Mouse (Mus musculus) lung, postnatal 14 days (tissue): ENCODE measurements around the gene Myh3.

Source experiments
- DNase-seq: peaks from one replicate; pipeline ENCODE4 v3.0.0; 2021

Myh3 gene

DNA sequence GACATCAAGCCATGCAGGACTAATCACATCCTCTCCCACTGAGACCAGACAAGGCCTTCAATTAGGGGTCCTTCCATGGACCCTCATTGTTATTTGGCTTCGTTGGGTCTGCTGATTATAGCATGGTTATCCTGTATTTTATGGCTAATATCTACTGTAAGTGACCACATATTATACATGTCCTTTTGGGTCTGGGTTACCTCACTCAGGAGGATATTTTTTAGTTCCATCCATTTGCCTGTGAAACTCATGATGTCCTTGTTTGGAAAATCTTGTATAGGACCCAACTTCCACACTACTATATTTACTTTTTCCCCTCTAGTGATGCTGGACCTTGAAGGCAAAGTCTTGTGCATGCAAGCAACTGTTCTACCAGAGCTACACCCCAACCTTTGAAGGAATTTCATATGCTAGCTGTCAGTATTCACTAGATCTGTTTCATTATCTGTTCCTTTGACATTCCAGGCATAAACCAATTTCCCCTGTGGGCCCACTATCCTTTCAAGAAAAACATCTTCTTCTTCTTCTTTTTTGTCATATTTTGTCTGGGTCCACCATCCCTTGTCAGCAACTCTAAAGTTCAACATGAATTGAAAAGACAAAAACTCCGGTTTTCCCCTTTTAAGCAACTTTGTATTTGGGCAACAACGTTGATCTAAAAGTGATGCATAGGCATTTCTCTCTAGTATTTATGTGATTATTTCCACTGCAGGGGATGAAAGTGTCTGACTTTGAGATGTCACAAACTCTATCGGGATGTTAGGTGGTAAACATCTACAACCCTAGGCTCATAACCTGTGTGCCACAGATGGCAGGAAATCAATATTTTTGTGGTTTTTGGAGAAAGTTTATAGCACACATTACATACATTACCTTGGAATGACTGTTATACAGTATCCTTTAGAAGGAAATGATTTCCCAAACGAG lies 67.6 kb downstream of the Myh3 start:
- no peak for DNase-seq

DNA sequence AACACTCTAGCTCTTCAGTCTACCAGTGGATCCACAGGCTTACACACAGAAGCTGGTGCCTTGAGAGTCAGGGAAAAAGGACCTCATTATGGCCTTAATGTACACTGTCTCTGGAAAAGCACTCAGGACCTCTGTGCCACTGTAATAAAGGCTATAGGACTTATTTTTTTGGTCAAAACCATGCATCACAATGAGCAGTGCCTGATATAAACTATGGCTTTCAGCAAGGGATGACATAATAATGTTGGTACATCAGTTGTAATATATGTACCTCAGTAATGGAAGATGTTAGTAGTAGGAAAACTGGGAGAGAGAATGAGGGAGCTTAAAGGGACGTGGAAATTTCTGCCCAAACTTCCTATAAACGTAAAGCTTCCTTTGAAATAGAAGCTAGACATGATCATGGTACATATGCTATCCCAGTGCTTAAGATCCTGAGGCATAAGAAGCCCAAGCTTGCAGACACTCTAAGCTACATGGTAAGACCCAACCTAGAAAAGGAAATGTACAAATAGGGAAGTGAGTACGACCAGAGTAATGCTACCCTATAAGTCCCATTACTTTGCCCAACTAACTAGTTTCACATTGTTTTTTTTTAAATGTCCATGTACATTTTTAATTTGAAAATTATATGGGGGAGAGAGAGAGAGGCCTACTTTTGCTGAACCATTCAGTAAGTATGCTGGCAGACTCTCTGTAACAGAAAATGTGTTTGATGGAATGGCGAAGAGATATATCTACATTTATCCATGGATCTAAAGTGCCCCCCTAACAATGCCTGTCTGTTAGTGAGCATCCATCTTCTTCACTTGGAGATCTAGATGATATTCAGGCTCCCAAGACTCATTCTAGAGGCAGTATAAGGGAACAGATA lies 68.5 kb downstream of the Myh3 start:
- DNase-seq: no peak

DNA sequence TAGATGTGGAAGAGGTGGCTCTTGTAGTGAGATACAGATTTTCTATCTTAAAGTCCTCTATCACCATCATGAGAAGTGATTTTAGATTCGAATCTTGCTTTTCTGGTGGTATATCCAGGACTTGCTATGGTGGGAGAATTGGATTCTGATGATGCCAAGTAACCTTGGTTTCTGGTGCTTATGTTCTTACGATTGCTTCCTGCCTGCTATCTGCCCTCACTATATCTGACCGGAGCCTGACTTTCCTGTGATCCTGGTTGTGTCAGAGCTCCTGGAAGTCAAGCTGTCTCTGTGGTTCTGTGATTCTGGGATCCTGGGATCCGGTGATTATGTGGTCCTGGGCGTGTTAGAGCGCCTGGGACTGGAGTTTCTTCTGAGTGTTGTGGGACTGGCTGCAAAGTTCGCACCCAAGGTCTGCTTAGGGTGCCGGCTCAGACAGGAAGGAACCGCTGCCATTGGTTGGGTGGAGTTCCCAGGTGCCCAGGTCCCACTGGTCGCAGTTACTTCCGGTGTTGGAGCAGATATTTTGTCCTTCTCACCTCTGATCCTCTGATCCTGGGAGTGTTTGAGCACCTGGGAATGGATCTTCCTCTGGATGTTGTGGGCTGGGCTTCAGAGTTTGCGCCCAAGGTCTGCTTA lies 69.3 kb downstream of the Myh3 start:
- DNase-seq: no peak

DNA sequence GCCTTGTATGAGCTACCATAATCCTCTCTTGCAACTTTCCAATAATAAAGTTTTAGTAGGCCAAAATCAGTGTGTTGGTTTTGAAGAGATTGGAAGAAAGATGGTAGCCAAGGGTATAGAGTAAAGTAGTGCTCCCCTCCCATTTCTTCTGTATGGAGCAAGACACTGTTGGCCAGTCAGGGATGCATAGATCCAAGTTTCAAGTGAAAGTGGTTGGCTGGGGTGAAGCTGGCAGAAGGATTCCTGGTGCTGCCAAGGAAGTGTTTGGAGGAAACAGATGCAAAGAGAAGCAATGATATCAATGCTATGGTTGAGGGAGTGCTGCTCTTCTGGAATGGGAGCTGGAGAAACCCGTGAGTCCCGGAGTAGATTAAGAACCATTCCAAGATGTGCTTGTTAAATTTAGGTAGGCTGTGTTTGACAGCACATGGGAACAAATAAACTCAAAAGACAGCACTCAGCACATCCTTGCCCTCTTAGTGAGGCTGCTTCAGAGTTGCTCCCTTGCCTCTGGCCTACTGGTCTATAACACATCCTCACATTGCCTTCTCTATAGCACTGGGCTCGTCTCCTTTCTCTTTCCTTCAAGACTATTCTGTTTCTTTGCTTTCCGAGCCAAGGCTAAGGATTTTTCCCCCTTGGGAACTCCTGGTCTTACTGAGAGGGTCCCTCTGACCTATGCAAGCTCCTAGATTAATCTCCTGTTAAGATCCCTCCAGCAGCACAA lies 70.3 kb downstream of the Myh3 start:
- no peak for DNase-seq

DNA sequence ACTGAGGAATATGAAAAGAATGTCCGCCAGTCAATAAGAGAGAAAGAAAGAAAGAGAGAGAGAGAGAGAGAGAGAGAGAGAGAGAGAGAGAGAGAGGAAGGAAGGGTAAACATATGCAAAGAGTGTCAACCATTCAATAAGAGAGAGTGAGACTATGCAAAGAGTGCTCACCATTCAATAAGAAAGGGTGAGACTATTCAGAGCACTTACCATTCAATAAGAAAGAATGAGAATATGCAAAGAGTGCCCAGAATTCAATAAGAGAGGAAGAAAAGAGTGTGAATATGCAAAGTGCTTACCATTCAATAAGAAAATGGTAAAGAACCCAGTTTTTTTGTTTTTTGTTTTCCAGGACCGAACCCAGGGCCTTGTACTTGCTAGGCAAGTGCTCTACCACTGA lies 72.1 kb downstream of the Myh3 start:
- DNase-seq: no peak

DNA sequence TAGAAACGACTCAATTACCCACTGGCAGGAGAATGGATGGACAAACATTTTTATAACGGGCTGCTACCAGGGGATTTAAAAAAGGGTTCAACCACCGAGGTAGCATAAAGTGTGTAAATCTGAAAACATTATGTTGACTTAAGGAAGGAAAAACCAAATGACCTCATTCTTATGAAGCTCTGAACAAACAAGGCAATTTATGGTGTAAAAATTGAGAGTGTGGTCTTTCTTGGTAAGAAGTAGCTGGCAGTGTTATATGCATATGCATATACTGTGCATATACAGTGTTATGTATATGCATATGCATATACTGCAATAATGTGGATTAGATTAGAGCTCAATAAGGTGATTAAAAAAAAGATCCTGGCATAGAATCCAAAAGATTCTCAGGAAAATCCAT lies 73.1 kb downstream of the Myh3 start:
- DNase-seq: no peak
